Comparison of ENCODE assay signal across 29 mouse cellular contexts in the genomic region with DNA sequence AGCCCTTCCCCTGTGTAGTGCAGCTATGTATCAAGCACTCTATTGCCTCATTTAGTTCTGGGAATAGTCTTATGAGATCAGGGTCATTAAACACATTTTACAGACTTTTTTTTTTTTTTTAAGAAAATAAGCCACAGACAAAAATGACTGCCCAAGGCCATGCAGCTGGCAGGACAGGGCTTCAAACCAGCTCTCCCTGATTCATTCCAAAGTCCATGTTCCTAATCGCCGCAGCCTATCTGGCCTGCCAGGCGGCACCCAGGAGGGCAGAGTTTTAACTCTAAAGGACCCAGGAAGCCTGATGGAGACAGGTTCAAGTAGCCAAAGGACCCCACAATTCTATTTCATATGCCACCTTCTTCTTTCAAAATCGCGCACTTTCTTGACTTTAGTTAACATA.
A peak's percentile ranks its signal among the peaks of the same experiment; 100 is the strongest.
DNase-seq lines count a peak whose midpoint lies in the region; ATAC-seq and TF ChIP-seq lines count a peak whose summit lies in the region.
"Had no signal": no experiment of that assay in that cellular context is flagged by ENCODE, and none has a peak within 500 bp of the region (broad histone marks: within the 10 kb centered on the region; RNA-seq: fewer than 3 reads in every experiment).

No protein-coding gene starts in this region.

- no peak overlapping the region for H3K4me3 ChIP-seq in layer of hippocampus, adult 2 months
- no peak overlapping the region for H3K4me3 ChIP-seq in intestine, embryonic 16.5 days (ENCODE audit: low read length)
- H3K4me3 ChIP-seq: embryonic facial prominence, embryonic 12.5 days; heart, embryonic 10.5 days; heart, embryonic 15.5 days; hindbrain, embryonic 12.5 days; liver, embryonic 13.5 days; lung, embryonic 15.5 days; midbrain, embryonic 10.5 days; midbrain, embryonic 15.5 days had no signal

- no peaks in the 10 kb centered on the region for H3K27me3 ChIP-seq in intestine, embryonic 16.5 days (replicated peaks; ENCODE audit: control insufficient read depth, insufficient read depth, low read length)
- H3K27me3 ChIP-seq: embryonic facial prominence, embryonic 12.5 days; heart, embryonic 15.5 days; hindbrain, embryonic 12.5 days; liver, embryonic 13.5 days; lung, embryonic 15.5 days; midbrain, embryonic 15.5 days had no signal

- no peaks in the 10 kb centered on the region for H3K36me3 ChIP-seq in intestine, embryonic 16.5 days (ENCODE audit: control insufficient read depth, insufficient read depth, low read length)
- H3K36me3 ChIP-seq: embryonic facial prominence, embryonic 12.5 days; G1E; heart, embryonic 10.5 days; heart, embryonic 15.5 days; hindbrain, embryonic 12.5 days; liver, embryonic 13.5 days; lung, embryonic 15.5 days; midbrain, embryonic 10.5 days; midbrain, embryonic 15.5 days had no signal

- intact Hi-C loops in heart, postnatal 10 days (cut with DNase I): no loop called here
- intact Hi-C loops in left cerebral cortex, postnatal 14 days (cut with DNase I): no loop called here

- no peak overlapping the region for H3K9ac ChIP-seq in intestine, embryonic 16.5 days (ENCODE audit: low read depth, low read length)
- H3K9ac ChIP-seq: embryonic facial prominence, embryonic 12.5 days; heart, embryonic 15.5 days; hindbrain, embryonic 12.5 days; liver, embryonic 13.5 days; lung, embryonic 15.5 days; midbrain, embryonic 15.5 days had no signal

- H3K4me2 ChIP-seq in intestine, embryonic 16.5 days (ENCODE audit: low read depth, low read length): no peak overlapping the region
- H3K4me2 ChIP-seq: embryonic facial prominence, embryonic 12.5 days; heart, embryonic 15.5 days; hindbrain, embryonic 12.5 days; liver, embryonic 13.5 days; lung, embryonic 15.5 days; midbrain, embryonic 15.5 days had no signal

- peak; percentile 33 for DNase-seq in heart, adult 11 months
- no peak for DNase-seq in heart, postnatal 10 days
- DNase-seq in layer of hippocampus, adult 2 months (ENCODE audit: low spot score in 2 of 2): no peak
- DNase-seq in layer of hippocampus, postnatal 25 days (ENCODE audit: extremely low spot score in 1 of 2, low spot score in 1 of 2): no peak
- peak; percentile 58 for DNase-seq in adrenal gland, adult 8-10 months
- no peak for DNase-seq in left cerebral cortex, postnatal 14 days (ENCODE audit: low spot score in 2 of 2)
- no peak for DNase-seq in right cerebral cortex, postnatal 36 days (ENCODE audit: low spot score in 2 of 2)
- DNase-seq: cerebellum, adult 11-12 months; cerebellum, adult 9-11 months; embryo, embryonic 11 days; gastrocnemius, postnatal 14 days; heart, postnatal 36 days; kidney, adult 11 months; left cerebral cortex, postnatal 4 days; liver, embryonic 13.5 days; retina, postnatal 1 day; right cerebral cortex, postnatal 25 days had no signal

- no peaks in the 10 kb centered on the region for H3K9me3 ChIP-seq in intestine, embryonic 16.5 days (ENCODE audit: control insufficient read depth, low read length)
- H3K9me3 ChIP-seq: embryonic facial prominence, embryonic 12.5 days; heart, embryonic 10.5 days; heart, embryonic 15.5 days; hindbrain, embryonic 12.5 days; liver, embryonic 13.5 days; lung, embryonic 15.5 days; midbrain, embryonic 10.5 days; midbrain, embryonic 15.5 days had no signal

- peak; percentile 77 for ATAC-seq in intestine, embryonic 16.5 days
- ATAC-seq: forebrain, embryonic 14.5 days; hindbrain, postnatal 0 days; midbrain, embryonic 15.5 days had no signal

- no peak for TF ChIP-seq CTCF in layer of hippocampus, adult 2 months (conservative IDR thresholded peaks at IDR 0.05)

- WGBS in intestine, embryonic 16.5 days: 64% methylated on average over 5 of the region's 5 CpGs

- peaks cover 18% of the 10 kb centered on the region for H3K4me1 ChIP-seq in intestine, embryonic 16.5 days (ENCODE audit: control insufficient read depth, insufficient read depth, low read length)

- H3K27ac ChIP-seq in layer of hippocampus, adult 2 months: peak overlapping the region; percentile 15; the same call in 1 of the 2 replicates
- H3K27ac ChIP-seq in intestine, embryonic 16.5 days (ENCODE audit: low read length): peak overlapping the region; percentile 15; the same call in 1 of the 2 replicates
- H3K27ac ChIP-seq: embryonic facial prominence, embryonic 12.5 days; heart, embryonic 10.5 days; heart, embryonic 15.5 days; hindbrain, embryonic 12.5 days; hindbrain, postnatal 0 days; kidney, postnatal 0 days; liver, embryonic 13.5 days; lung, embryonic 15.5 days; midbrain, embryonic 10.5 days; midbrain, embryonic 15.5 days had no signal

Comparison
In these comparisons a context has a peak if more than half of its experiments do, and no peak if none do; other contexts are left out.
1. DNase-seq: peak in heart, adult 11 months (single experiment) and adrenal gland, adult 8-10 months (single experiment); none in heart, postnatal 10 days (0 of 2), layer of hippocampus, adult 2 months (0 of 2), layer of hippocampus, postnatal 25 days (0 of 2), left cerebral cortex, postnatal 14 days (0 of 2) and right cerebral cortex, postnatal 36 days (0 of 2).